Mouse (Mus musculus): ENCODE measurements at regions not wholly inside any gene's neighbourhood (a gene's known extent, or its start where the extent isn't known, plus 50 kb on each side); places are given as distances from the start of the nearest gene placed in this dataset.
"Not testable (repeated sequence)": the region's sequence is repeated elsewhere in the genome, so short reads cannot be mapped to it uniquely, and the experiment has no call there.

- H3K4me2 ChIP-seq, result no peak overlapping the region
- H3K9ac ChIP-seq, result no peak overlapping the region
- peaks cover 2% of the 10 kb centered on the region; the same call in 1 of the 2 replicates for H3K9me3 ChIP-seq
- H3K27me3 ChIP-seq (replicated peaks), result no peaks in the 10 kb centered on the region
- WGBS, result 91% methylated on average over 2 of the region's 2 CpGs
- H3K27ac ChIP-seq (replicated peaks), result no peak overlapping the region
- no peaks in the 10 kb centered on the region for H3K36me3 ChIP-seq
- H3K4me3 ChIP-seq, result no peak overlapping the region
- no peak for ATAC-seq (ENCODE audit: extremely low read depth, insufficient number of reproducible peaks, low FRiP score, low TSS enrichment)
- H3K4me1 ChIP-seq, result peaks cover 6% of the 10 kb centered on the region
Measured at GRCm38 (mm10) chr19:27091603-27092002, 124.7 kb upstream of the Vldlr start.

GRCm38 (mm10) chr19:27094777-27095478 lies 121.4 kb upstream of the Vldlr start:
- WGBS, result 75% methylated on average over 13 of the region's 13 CpGs
- no peak for ATAC-seq (ENCODE audit: extremely low read depth, insufficient number of reproducible peaks, low FRiP score, low TSS enrichment)
- Histone ChIP-seq H3K4me1 (peaks cover 10% of the 10 kb centered on the region), H3K4me2 (no peak overlapping the region), H3K36me3 (no peaks in the 10 kb centered on the region), H3K4me3 (no peak overlapping the region), H3K27me3 (replicated peaks) (no peaks in the 10 kb centered on the region), H3K9ac (no peak overlapping the region), H3K27ac (replicated peaks) (no peak overlapping the region), H3K9me3 (peaks cover 2% of the 10 kb centered on the region; the same call in 1 of the 2 replicates)

- ATAC-seq (ENCODE audit: extremely low read depth, insufficient number of reproducible peaks, low FRiP score, low TSS enrichment), result peak; percentile 78
- Histone ChIP-seq H3K27me3 (replicated peaks) (no peaks in the 10 kb centered on the region), H3K4me1 (peaks cover 19% of the 10 kb centered on the region), H3K9me3 (no peaks in the 10 kb centered on the region), H3K4me2 (no peak overlapping the region), H3K36me3 (no peaks in the 10 kb centered on the region), H3K4me3 (no peak overlapping the region), H3K9ac (0 out of 2 replicates have a peak overlapping the region, but pooled peaks have one; percentile 33), H3K27ac (replicated peaks) (peak overlapping the region; percentile 88)
- 35% methylated on average over 1 of the region's 1 CpGs for WGBS
Measured at GRCm38 (mm10) chr19:27099921-27100320, 116.4 kb upstream of the Vldlr start.

GRCm38 (mm10) chr19:27110437-27110836 lies 105.8 kb upstream of the Vldlr start:
- Histone ChIP-seq H3K4me2 (no peak overlapping the region), H3K36me3 (no peaks in the 10 kb centered on the region), H3K9ac (no peak overlapping the region), H3K27me3 (replicated peaks) (no peaks in the 10 kb centered on the region), H3K4me3 (no peak overlapping the region), H3K27ac (replicated peaks) (no peak overlapping the region), H3K4me1 (no peaks in the 10 kb centered on the region), H3K9me3 (no peaks in the 10 kb centered on the region)
- ATAC-seq (ENCODE audit: extremely low read depth, insufficient number of reproducible peaks, low FRiP score, low TSS enrichment), result no peak
- 74% methylated on average over 2 of the region's 2 CpGs for WGBS

- no peaks in the 10 kb centered on the region for H3K36me3 ChIP-seq
- no peak overlapping the region for H3K27ac ChIP-seq (replicated peaks)
- ATAC-seq (ENCODE audit: extremely low read depth, insufficient number of reproducible peaks, low FRiP score, low TSS enrichment), result no peak
- 0 out of 2 replicates have a peak, but pooled peaks cover 3% of the 10 kb centered on the region for H3K9me3 ChIP-seq
- no peaks in the 10 kb centered on the region for H3K4me1 ChIP-seq
- no peak overlapping the region for H3K4me3 ChIP-seq
- H3K27me3 ChIP-seq (replicated peaks), result no peaks in the 10 kb centered on the region
- no peak overlapping the region for H3K4me2 ChIP-seq
- WGBS, result 64% methylated on average over 5 of the region's 5 CpGs
- no peak overlapping the region for H3K9ac ChIP-seq
Measured at GRCm38 (mm10) chr19:27120876-27121275, 95.4 kb upstream of the Vldlr start.

GRCm38 (mm10) chr19:27122348-27122747 lies 93.9 kb upstream of the Vldlr start:
- H3K9me3 ChIP-seq, result 0 out of 2 replicates have a peak, but pooled peaks cover 3% of the 10 kb centered on the region
- H3K4me2 ChIP-seq, result no peak overlapping the region
- no peak overlapping the region for H3K27ac ChIP-seq (replicated peaks)
- H3K9ac ChIP-seq, result no peak overlapping the region
- no peak overlapping the region for H3K4me3 ChIP-seq
- H3K36me3 ChIP-seq, result no peaks in the 10 kb centered on the region
- 76% methylated on average over 5 of the region's 5 CpGs for WGBS
- no peak for ATAC-seq (ENCODE audit: extremely low read depth, insufficient number of reproducible peaks, low FRiP score, low TSS enrichment)
- no peaks in the 10 kb centered on the region for H3K4me1 ChIP-seq
- H3K27me3 ChIP-seq (replicated peaks), result no peaks in the 10 kb centered on the region

- Histone ChIP-seq H3K9ac (no peak overlapping the region), H3K36me3 (no peaks in the 10 kb centered on the region), H3K27me3 (replicated peaks) (no peaks in the 10 kb centered on the region), H3K4me1 (no peaks in the 10 kb centered on the region), H3K9me3 (0 out of 2 replicates have a peak, but pooled peaks cover 3% of the 10 kb centered on the region), H3K4me2 (no peak overlapping the region), H3K27ac (replicated peaks) (no peak overlapping the region), H3K4me3 (no peak overlapping the region)
- WGBS, result 80% methylated on average over 8 of the region's 8 CpGs
- no peak for ATAC-seq (ENCODE audit: extremely low read depth, insufficient number of reproducible peaks, low FRiP score, low TSS enrichment)
Measured at GRCm38 (mm10) chr19:27123334-27123733, 93.0 kb upstream of the Vldlr start.

- WGBS, result 47% methylated on average over 11 of the region's 11 CpGs
- no peak overlapping the region for H3K4me3 ChIP-seq
- H3K36me3 ChIP-seq, result no peaks in the 10 kb centered on the region
- H3K27ac ChIP-seq (replicated peaks), result no peak overlapping the region
- no peaks in the 10 kb centered on the region for H3K27me3 ChIP-seq (replicated peaks)
- ATAC-seq (ENCODE audit: extremely low read depth, insufficient number of reproducible peaks, low FRiP score, low TSS enrichment), result no peak
- H3K4me2 ChIP-seq, result no peak overlapping the region
- H3K9me3 ChIP-seq, result 0 out of 2 replicates have a peak, but pooled peaks cover 3% of the 10 kb centered on the region
- H3K9ac ChIP-seq, result no peak overlapping the region
- H3K4me1 ChIP-seq, result no peaks in the 10 kb centered on the region
Measured at GRCm38 (mm10) chr19:27123806-27124469, 92.3 kb upstream of the Vldlr start.

GRCm38 (mm10) chr19:27128501-27128900 lies 87.8 kb upstream of the Vldlr start:
- not testable (repeated sequence) for ATAC-seq (ENCODE audit: extremely low read depth, insufficient number of reproducible peaks, low FRiP score, low TSS enrichment); H3K4me1 ChIP-seq; H3K36me3 ChIP-seq; H3K9me3 ChIP-seq; H3K4me2 ChIP-seq; H3K4me3 ChIP-seq; H3K27me3 ChIP-seq (replicated peaks); H3K9ac ChIP-seq; H3K27ac ChIP-seq (replicated peaks)
- 84% methylated on average over 4 of the region's 4 CpGs for WGBS

GRCm38 (mm10) chr19:27134360-27134759 lies 81.9 kb upstream of the Vldlr start:
- H3K27ac ChIP-seq (replicated peaks), result no peak overlapping the region
- no peak overlapping the region for H3K9ac ChIP-seq
- no peak for ATAC-seq (ENCODE audit: extremely low read depth, insufficient number of reproducible peaks, low FRiP score, low TSS enrichment)
- no peaks in the 10 kb centered on the region for H3K9me3 ChIP-seq
- no peaks in the 10 kb centered on the region for H3K36me3 ChIP-seq
- no peaks in the 10 kb centered on the region for H3K4me1 ChIP-seq
- H3K4me3 ChIP-seq, result no peak overlapping the region
- no peak overlapping the region for H3K4me2 ChIP-seq
- H3K27me3 ChIP-seq (replicated peaks), result no peaks in the 10 kb centered on the region; the same call in 1 of the 2 replicates
- 72% methylated on average over 5 of the region's 5 CpGs for WGBS

- Histone ChIP-seq H3K4me2 (no peak overlapping the region), H3K9ac (no peak overlapping the region), H3K4me1 (no peaks in the 10 kb centered on the region), H3K27ac (replicated peaks) (no peak overlapping the region), H3K4me3 (no peak overlapping the region), H3K36me3 (no peaks in the 10 kb centered on the region), H3K9me3 (peaks cover 5% of the 10 kb centered on the region; the same call in 1 of the 2 replicates), H3K27me3 (replicated peaks) (no peaks in the 10 kb centered on the region; the same call in 1 of the 2 replicates)
- 36% methylated on average over 3 of the region's 3 CpGs for WGBS
- ATAC-seq (ENCODE audit: extremely low read depth, insufficient number of reproducible peaks, low FRiP score, low TSS enrichment), result no peak
Measured at GRCm38 (mm10) chr19:27140892-27141291, 75.4 kb upstream of the Vldlr start.
